Mouse (Mus musculus) liver, embryonic 12.5 days (tissue): Measurements from ENCODE around the gene Supt5. TPM values are rescaled to one million over a fixed set of nuclear protein-coding genes. Genes with fewer than 3 reads are reported as not detected.

Source experiments
- ATAC-seq: fragments of 200-750 bp; cut with Nextera tagmentation; 2 replicates; pipeline ENCODE4 v1.8.0; 2017; ENCODE audit warnings: moderate number of reproducible peaks, mild to moderate bottlenecking, moderate library complexity
- H3K27ac ChIP-seq: fragments of 300-500 bp; sonication (generic); 2 replicates; pipeline ENCODE4 v1.5.1; 2016; ENCODE audit warnings: mild to moderate bottlenecking
- H3K27me3 ChIP-seq: fragments of 300-500 bp; sonication (generic); replicated peaks from 2 replicates; pipeline ENCODE4 v1.6.1; 2016; ENCODE audit warnings: mild to moderate bottlenecking, moderate library complexity
- H3K36me3 ChIP-seq: fragments of 300-500 bp; sonication (generic); 2 replicates; pipeline ENCODE4 v1.6.1; 2016; ENCODE audit warnings: mild to moderate bottlenecking, moderate library complexity
- H3K4me1 ChIP-seq: fragments of 300-500 bp; sonication (generic); 2 replicates; pipeline ENCODE4 v1.6.1; 2016
- H3K4me2 ChIP-seq: fragments of 300-500 bp; sonication (generic); 2 replicates; pipeline ENCODE4 v1.6.1; 2016; ENCODE audit warnings: mild to moderate bottlenecking, moderate library complexity
- H3K4me3 ChIP-seq: fragments of 300-500 bp; sonication (generic); 2 replicates; pipeline ENCODE4 v1.5.1; 2016; ENCODE audit warnings: mild to moderate bottlenecking, moderate library complexity
- H3K9ac ChIP-seq: fragments of 300-500 bp; sonication (generic); 2 replicates; pipeline ENCODE4 v1.6.1; 2016; ENCODE audit warnings: mild to moderate bottlenecking, moderate library complexity
- H3K9me3 ChIP-seq: fragments of 300-500 bp; sonication (generic); replicated peaks from 2 replicates; pipeline ENCODE4 v1.6.1; 2016; ENCODE audit warnings: mild to moderate bottlenecking, moderate library complexity
- WGBS: fragments of 180-500 bp; shearing (Covaris S2); methylation state at CpG from one replicate; pipeline ENCODE4 v1.1.7; 2016; ENCODE audit not compliant: insufficient replicate concordance; 5-methylcytosine and 5-hydroxymethylcytosine counted together
- polyA plus RNA-seq: library from polyadenylated mRNA; unstranded; fragments of >200 nt; fragmentation: Nextera tagmentation; extraction: Ambion mirVana; gene quantifications from 2 replicates; pipeline ENCODE4 v1.2.1, GENCODE M21; 2016

The Supt5 gene
- polyA plus RNA-seq, 1 experiment from 2014 or later = 54.0 TPM

DNA sequence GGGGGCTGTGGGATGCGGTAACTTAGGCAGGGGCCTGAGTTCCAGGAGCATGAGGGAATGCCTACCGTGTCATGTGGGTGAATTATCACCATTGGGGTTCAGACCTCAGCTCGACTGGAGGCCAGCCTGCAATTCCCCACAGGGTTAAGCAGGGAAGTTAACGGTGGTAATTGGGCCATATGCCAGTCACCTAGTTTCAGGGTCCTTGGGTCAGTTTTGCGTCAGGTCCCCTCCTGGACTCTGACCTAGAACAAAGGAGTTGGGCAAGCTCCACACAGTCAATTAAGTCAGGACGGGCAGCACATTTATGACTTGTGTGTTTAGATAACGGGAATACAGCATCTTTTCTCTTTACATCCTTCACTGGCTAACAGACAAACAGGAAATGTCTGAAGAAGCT lies 2.8 kb upstream of the Supt5 start:
- Histone ChIP-seq H3K27ac (no peak overlapping the region), H3K4me2 (no peak overlapping the region)
- no peak for ATAC-seq

GRCm38 (mm10) chr7:28339213-28339917 lies 819 bp upstream of the Supt5 start:
- Histone ChIP-seq H3K4me2 (peak overlapping the region; percentile 89), H3K4me3 (peak overlapping the region; percentile 96), H3K27me3 (no peaks in the 10 kb centered on the region), H3K4me1 (peaks cover 47% of the 10 kb centered on the region), H3K27ac (peak overlapping the region; percentile 91), H3K36me3 (peaks cover 23% of the 10 kb centered on the region), H3K9me3 (no peaks in the 10 kb centered on the region), H3K9ac (peak overlapping the region; percentile 65; the same call in 1 of the 2 replicates)
- ATAC-seq = no peak; the same call in 1 of the 2 replicates
- 42% methylated on average over 19 of the region's 19 CpGs for WGBS

More for the DNA sequence above, 2.8 kb upstream of the Supt5 start:
- WGBS = 49% methylated on average over 7 of the region's 7 CpGs
- no peaks in the 10 kb centered on the region for H3K9me3 ChIP-seq
- peaks cover 6% of the 10 kb centered on the region; the same call in 1 of the 2 replicates for H3K36me3 ChIP-seq
- H3K27me3 ChIP-seq = no peaks in the 10 kb centered on the region
- no peak overlapping the region for H3K4me3 ChIP-seq
- H3K4me1 ChIP-seq = peaks cover 38% of the 10 kb centered on the region
- H3K9ac ChIP-seq = no peak overlapping the region

GRCm38 (mm10) chr7:28335471-28335870 lies 3.1 kb downstream of the Supt5 start:
- Histone ChIP-seq H3K27ac (no peak overlapping the region), H3K27me3 (no peaks in the 10 kb centered on the region), H3K9me3 (no peaks in the 10 kb centered on the region), H3K4me2 (no peak overlapping the region), H3K4me3 (no peak overlapping the region), H3K9ac (no peak overlapping the region), H3K36me3 (peaks cover 58% of the 10 kb centered on the region), H3K4me1 (peaks cover 35% of the 10 kb centered on the region)
- ATAC-seq = no peak
- WGBS = 83% methylated on average over 2 of the region's 2 CpGs

- 78% methylated on average over 4 of the region's 4 CpGs for WGBS
- no peaks in the 10 kb centered on the region for H3K27me3 ChIP-seq
- no peak overlapping the region for H3K27ac ChIP-seq
- H3K36me3 ChIP-seq = peaks cover 68% of the 10 kb centered on the region
- H3K4me1 ChIP-seq = peaks cover 31% of the 10 kb centered on the region
- H3K9me3 ChIP-seq = no peaks in the 10 kb centered on the region
- H3K9ac ChIP-seq = no peak overlapping the region
- no peak for ATAC-seq
- no peak overlapping the region for H3K4me3 ChIP-seq
- no peak overlapping the region for H3K4me2 ChIP-seq
Observed at GRCm38 (mm10) chr7:28334534-28334933, 4.0 kb downstream of the Supt5 start.

DNA sequence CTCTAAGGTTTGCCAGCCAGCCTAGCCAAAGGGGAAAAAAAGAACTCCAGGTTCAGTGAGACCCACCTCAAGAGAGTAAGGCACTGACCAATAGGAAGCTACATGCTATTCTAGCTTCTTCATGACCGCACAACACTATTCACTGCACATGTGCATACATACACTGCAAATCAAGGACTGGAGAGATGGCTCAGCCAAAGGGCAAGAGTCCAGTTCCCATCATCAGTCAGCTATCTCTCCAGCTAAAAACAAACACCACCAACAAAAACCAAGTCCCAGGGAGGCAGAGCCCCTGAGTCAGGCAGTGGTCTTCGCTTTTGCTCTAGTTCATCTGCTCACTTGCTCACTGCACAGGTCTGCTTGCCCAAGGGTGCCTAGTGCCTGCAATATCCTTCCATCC lies 10.3 kb downstream of the Supt5 start:
- H3K27me3 ChIP-seq = no peaks in the 10 kb centered on the region
- no peaks in the 10 kb centered on the region for H3K9me3 ChIP-seq
- H3K9ac ChIP-seq = no peak overlapping the region
- no peaks in the 10 kb centered on the region; the same call in 1 of the 2 replicates for H3K4me1 ChIP-seq
- no peak for ATAC-seq
- H3K27ac ChIP-seq = no peak overlapping the region
- no peak overlapping the region for H3K4me2 ChIP-seq
- 92% methylated on average over 2 of the region's 2 CpGs for WGBS
- no peak overlapping the region for H3K4me3 ChIP-seq
- H3K36me3 ChIP-seq = peaks cover 99% of the 10 kb centered on the region

- peaks cover 100% of the 10 kb centered on the region for H3K36me3 ChIP-seq
- no peak overlapping the region for H3K4me2 ChIP-seq
- 73% methylated on average over 4 of the region's 4 CpGs for WGBS
- H3K27ac ChIP-seq = no peak overlapping the region
- no peak overlapping the region for H3K4me3 ChIP-seq
- no peaks in the 10 kb centered on the region for H3K27me3 ChIP-seq
- no peaks in the 10 kb centered on the region for H3K9me3 ChIP-seq
- no peaks in the 10 kb centered on the region; the same call in 1 of the 2 replicates for H3K4me1 ChIP-seq
- H3K9ac ChIP-seq = no peak overlapping the region
- ATAC-seq = no peak
Observed at GRCm38 (mm10) chr7:28326457-28326856, 12.1 kb downstream of the Supt5 start.

GRCm38 (mm10) chr7:28325293-28325692 lies 13.3 kb downstream of the Supt5 start:
- Histone ChIP-seq H3K9me3 (no peaks in the 10 kb centered on the region), H3K36me3 (peaks cover 100% of the 10 kb centered on the region), H3K27me3 (no peaks in the 10 kb centered on the region), H3K4me1 (no peaks in the 10 kb centered on the region; the same call in 1 of the 2 replicates), H3K27ac (no peak overlapping the region), H3K4me2 (no peak overlapping the region), H3K4me3 (no peak overlapping the region), H3K9ac (no peak overlapping the region)
- no peak for ATAC-seq
- WGBS = 89% methylated on average over 8 of the region's 8 CpGs

DNA sequence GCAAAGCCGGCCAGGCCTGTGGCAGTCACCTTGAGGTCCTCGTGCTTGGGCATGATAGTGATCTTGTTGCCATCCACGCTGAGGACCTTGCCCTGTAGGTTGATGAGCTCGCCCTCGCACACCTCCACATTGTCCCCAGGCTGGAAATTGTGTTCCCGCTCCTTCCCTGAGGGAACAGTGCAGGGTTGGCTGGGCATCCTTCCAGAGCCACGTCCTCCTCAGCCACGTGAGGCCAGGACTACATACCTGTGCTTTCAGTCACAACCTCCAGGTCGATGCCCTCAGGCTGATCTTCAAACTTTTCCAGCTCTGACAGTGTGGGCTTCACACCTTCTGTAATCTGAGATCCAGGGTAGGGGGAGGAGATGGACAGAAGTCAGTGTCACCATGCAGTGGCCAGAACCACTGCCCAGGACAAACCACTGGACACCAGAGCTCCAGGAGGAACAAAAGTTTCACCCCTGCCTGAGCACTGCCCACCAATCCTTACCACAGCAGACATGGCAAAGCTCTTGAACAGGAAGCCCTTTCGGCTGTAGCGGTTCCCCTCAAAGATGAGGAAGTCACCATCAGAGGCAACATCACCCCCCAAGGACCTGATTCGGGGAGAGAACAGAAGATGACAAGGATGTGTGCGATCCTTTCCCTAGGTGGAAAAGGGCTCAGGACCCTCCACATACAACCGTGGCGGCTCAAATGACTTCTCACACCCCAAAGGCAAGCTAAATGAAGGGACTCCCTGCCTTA lies 16.4 kb downstream of the Supt5 start:
- Histone ChIP-seq H3K36me3 (peaks cover 100% of the 10 kb centered on the region), H3K9me3 (no peaks in the 10 kb centered on the region), H3K27ac (no peak overlapping the region), H3K4me1 (no peaks in the 10 kb centered on the region; the same call in 1 of the 2 replicates), H3K4me3 (no peak overlapping the region), H3K4me2 (no peak overlapping the region), H3K27me3 (no peaks in the 10 kb centered on the region), H3K9ac (no peak overlapping the region)
- 78% methylated on average over 15 of the region's 15 CpGs for WGBS
- ATAC-seq = no peak

DNA sequence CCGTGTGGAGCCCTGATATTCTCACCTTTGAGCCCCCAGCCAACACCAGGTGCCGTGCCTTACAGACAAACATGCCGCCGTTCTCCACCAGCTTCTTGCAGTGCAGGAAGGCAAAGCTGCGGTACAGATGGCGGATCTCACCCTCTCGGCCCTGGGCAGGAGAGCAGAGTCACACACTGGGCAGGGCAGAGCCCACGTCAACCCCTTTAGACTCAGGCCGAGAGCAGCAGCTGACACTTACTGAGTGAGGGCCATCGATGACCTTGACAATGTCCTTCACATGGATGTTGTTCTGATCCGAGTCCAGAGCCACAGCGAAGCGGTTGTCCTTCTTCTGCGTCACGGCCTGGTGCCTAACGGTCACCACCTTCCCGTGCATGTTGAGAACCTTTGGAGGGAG lies 19.8 kb downstream of the Supt5 start:
- Histone ChIP-seq H3K4me1 (no peaks in the 10 kb centered on the region; the same call in 1 of the 2 replicates), H3K4me3 (no peak overlapping the region), H3K9ac (no peak overlapping the region), H3K4me2 (no peak overlapping the region), H3K36me3 (peaks cover 99% of the 10 kb centered on the region), H3K27ac (no peak overlapping the region), H3K27me3 (no peaks in the 10 kb centered on the region), H3K9me3 (no peaks in the 10 kb centered on the region)
- WGBS = 89% methylated on average over 17 of the region's 17 CpGs
- no peak for ATAC-seq

GRCm38 (mm10) chr7:28318036-28318435 lies 20.5 kb downstream of the Supt5 start:
- H3K27ac ChIP-seq = no peak overlapping the region
- ATAC-seq = no peak

GRCm38 (mm10) chr7:28311926-28312543 lies 26.5 kb downstream of the Supt5 start, which contains the start of gene Timm50:
Gene Timm50, minus strand, starts transcription at chr7:28312072.
- Histone ChIP-seq H3K9ac (peak within 1 kb of the TSS; percentile 89), H3K27ac (peak within 1 kb of the TSS; percentile 74), H3K9me3 (no peaks in the 10 kb centered on the region), H3K4me1 (peaks cover 29% of the 10 kb centered on the region), H3K27me3 (no peaks in the 10 kb centered on the region), H3K4me2 (peak within 1 kb of the TSS; percentile 92), H3K36me3 (peaks cover 69% of the 10 kb centered on the region), H3K4me3 (peak within 1 kb of the TSS; percentile 93)
- under 1% methylated on average over 45 of the region's 45 CpGs for WGBS
- peak; percentile 97 for ATAC-seq

More at GRCm38 (mm10) chr7:28318036-28318435, 20.5 kb downstream of the Supt5 start:
- Histone ChIP-seq H3K4me1 (peaks cover 2% of the 10 kb centered on the region), H3K9me3 (no peaks in the 10 kb centered on the region), H3K9ac (no peak overlapping the region), H3K36me3 (peaks cover 92% of the 10 kb centered on the region), H3K4me2 (no peak overlapping the region), H3K4me3 (no peak overlapping the region), H3K27me3 (no peaks in the 10 kb centered on the region)
- 76% methylated on average over 3 of the region's 3 CpGs for WGBS
